Mouse (Mus musculus): Measurements from ENCODE around the gene Cd2bp2. TPM values are rescaled to one million over a fixed set of nuclear protein-coding genes. Genes with fewer than 3 reads are reported as not detected.

Cd2bp2 gene
- polyA plus RNA-seq, 1 experiment from 2014 or later = 59.5 TPM

GRCm38 (mm10) chr7:127223106-127223505 lies 27.3 kb upstream of the Cd2bp2 start:
- H3K4me2 ChIP-seq = no peak overlapping the region
- ATAC-seq (replicated peaks; ENCODE audit: low FRiP score) (no peak), DNase-seq (ENCODE audit: low spot score) (no peak)
- no peaks in the 10 kb centered on the region for H3K36me3 ChIP-seq (ENCODE audit: control insufficient read depth, insufficient read depth, low read length)
- no peak overlapping the region for H3K4me3 ChIP-seq (ENCODE audit: low read depth, low read length)
- H3K27ac ChIP-seq (ENCODE audit: low read depth, low read length) = no peak overlapping the region
- WGBS = 91% methylated on average over 3 of the region's 3 CpGs
- no peaks in the 10 kb centered on the region for H3K27me3 ChIP-seq (replicated peaks; ENCODE audit: control insufficient read depth, insufficient read depth, low read length)
- no peaks in the 10 kb centered on the region for H3K9me3 ChIP-seq (ENCODE audit: control insufficient read depth, low read length)
- H3K4me1 ChIP-seq (replicated peaks; ENCODE audit: control insufficient read depth, insufficient read depth, low read length) = peaks cover 33% of the 10 kb centered on the region
- H3K9ac ChIP-seq (ENCODE audit: low read depth, low read length) = no peak overlapping the region

GRCm38 (mm10) chr7:127220440-127220839 lies 24.6 kb upstream of the Cd2bp2 start:
- Histone ChIP-seq H3K9me3 (ENCODE audit: control insufficient read depth, low read length) (no peaks in the 10 kb centered on the region), H3K4me3 (ENCODE audit: low read depth, low read length) (no peak overlapping the region), H3K27ac (ENCODE audit: low read depth, low read length) (no peak overlapping the region), H3K36me3 (ENCODE audit: control insufficient read depth, insufficient read depth, low read length) (no peaks in the 10 kb centered on the region), H3K4me2 (no peak overlapping the region), H3K9ac (ENCODE audit: low read depth, low read length) (no peak overlapping the region), H3K27me3 (replicated peaks; ENCODE audit: control insufficient read depth, insufficient read depth, low read length) (no peaks in the 10 kb centered on the region), H3K4me1 (replicated peaks; ENCODE audit: control insufficient read depth, insufficient read depth, low read length) (peaks cover 34% of the 10 kb centered on the region)
- DNase-seq (ENCODE audit: low spot score) (no peak), ATAC-seq (replicated peaks; ENCODE audit: low FRiP score) (no peak)
- 68% methylated on average over 6 of the region's 6 CpGs for WGBS

GRCm38 (mm10) chr7:127218670-127219069 lies 22.8 kb upstream of the Cd2bp2 start:
- Histone ChIP-seq H3K4me2 (peak overlapping the region; percentile 53; the same call in 1 of the 2 replicates), H3K27me3 (replicated peaks; ENCODE audit: control insufficient read depth, insufficient read depth, low read length) (no peaks in the 10 kb centered on the region; the same call in 1 of the 2 replicates), H3K9ac (ENCODE audit: low read depth, low read length) (peak overlapping the region; percentile 49; the same call in 1 of the 2 replicates), H3K4me3 (ENCODE audit: low read depth, low read length) (no peak overlapping the region), H3K4me1 (replicated peaks; ENCODE audit: control insufficient read depth, insufficient read depth, low read length) (peaks cover 35% of the 10 kb centered on the region), H3K36me3 (ENCODE audit: control insufficient read depth, insufficient read depth, low read length) (no peaks in the 10 kb centered on the region), H3K9me3 (ENCODE audit: control insufficient read depth, low read length) (no peaks in the 10 kb centered on the region), H3K27ac (ENCODE audit: low read depth, low read length) (peak overlapping the region; percentile 73)
- WGBS = 48% methylated on average over 4 of the region's 4 CpGs
- ATAC-seq (replicated peaks; ENCODE audit: low FRiP score) (peak; percentile 42), DNase-seq (ENCODE audit: low spot score) (no peak)

GRCm38 (mm10) chr7:127217901-127218642 lies 22.2 kb upstream of the Cd2bp2 start:
- WGBS = 51% methylated on average over 10 of the region's 10 CpGs
- H3K4me1 ChIP-seq (replicated peaks; ENCODE audit: control insufficient read depth, insufficient read depth, low read length) = peaks cover 35% of the 10 kb centered on the region
- 0 out of 2 replicates have a peak, but pooled peaks have one; percentile 3 for ATAC-seq (replicated peaks; ENCODE audit: low FRiP score)
- no peaks in the 10 kb centered on the region for H3K9me3 ChIP-seq (ENCODE audit: control insufficient read depth, low read length)
- H3K27me3 ChIP-seq (replicated peaks; ENCODE audit: control insufficient read depth, insufficient read depth, low read length) = no peaks in the 10 kb centered on the region; the same call in 1 of the 2 replicates
- peak overlapping the region; percentile 5; the same call in 1 of the 2 replicates for H3K4me3 ChIP-seq (ENCODE audit: low read depth, low read length)
- H3K9ac ChIP-seq (ENCODE audit: low read depth, low read length) = peak overlapping the region; percentile 49
- H3K36me3 ChIP-seq (ENCODE audit: control insufficient read depth, insufficient read depth, low read length) = no peaks in the 10 kb centered on the region
- no peak for DNase-seq (ENCODE audit: low spot score)
- H3K4me2 ChIP-seq = peak overlapping the region; percentile 53
- H3K27ac ChIP-seq (ENCODE audit: low read depth, low read length) = peak overlapping the region; percentile 73

- ATAC-seq (replicated peaks; ENCODE audit: low FRiP score) = no peak
- Histone ChIP-seq H3K9me3 (ENCODE audit: control insufficient read depth, low read length) (no peaks in the 10 kb centered on the region), H3K27ac (ENCODE audit: low read depth, low read length) (peak overlapping the region; percentile 73), H3K4me3 (ENCODE audit: low read depth, low read length) (0 out of 2 replicates have a peak overlapping the region, but pooled peaks have one; percentile 5), H3K9ac (ENCODE audit: low read depth, low read length) (peak overlapping the region; percentile 49; the same call in 1 of the 2 replicates), H3K4me2 (peak overlapping the region; percentile 53), H3K36me3 (ENCODE audit: control insufficient read depth, insufficient read depth, low read length) (no peaks in the 10 kb centered on the region), H3K27me3 (replicated peaks; ENCODE audit: control insufficient read depth, insufficient read depth, low read length) (no peaks in the 10 kb centered on the region; the same call in 1 of the 2 replicates), H3K4me1 (replicated peaks; ENCODE audit: control insufficient read depth, insufficient read depth, low read length) (peaks cover 35% of the 10 kb centered on the region)
- no peak for DNase-seq (ENCODE audit: low spot score)
- WGBS = 73% methylated on average over 6 of the region's 6 CpGs
Measured at GRCm38 (mm10) chr7:127217475-127217874, 21.6 kb upstream of the Cd2bp2 start.

- peaks cover 35% of the 10 kb centered on the region for H3K4me1 ChIP-seq (replicated peaks; ENCODE audit: control insufficient read depth, insufficient read depth, low read length)
- 88% methylated on average over 5 of the region's 5 CpGs for WGBS
- DNase-seq (ENCODE audit: low spot score) (no peak), ATAC-seq (replicated peaks; ENCODE audit: low FRiP score) (no peak)
- H3K27me3 ChIP-seq (replicated peaks; ENCODE audit: control insufficient read depth, insufficient read depth, low read length) = no peaks in the 10 kb centered on the region; the same call in 1 of the 2 replicates
- H3K4me3 ChIP-seq (ENCODE audit: low read depth, low read length) = no peak overlapping the region
- H3K36me3 ChIP-seq (ENCODE audit: control insufficient read depth, insufficient read depth, low read length) = no peaks in the 10 kb centered on the region
- H3K9ac ChIP-seq (ENCODE audit: low read depth, low read length) = no peak overlapping the region
- no peak overlapping the region for H3K27ac ChIP-seq (ENCODE audit: low read depth, low read length)
- no peaks in the 10 kb centered on the region for H3K9me3 ChIP-seq (ENCODE audit: control insufficient read depth, low read length)
- no peak overlapping the region for H3K4me2 ChIP-seq
Measured at GRCm38 (mm10) chr7:127216307-127216706, 20.5 kb upstream of the Cd2bp2 start.

GRCm38 (mm10) chr7:127214981-127215871 lies 19.4 kb upstream of the Cd2bp2 start:
- H3K36me3 ChIP-seq (ENCODE audit: control insufficient read depth, insufficient read depth, low read length) = no peaks in the 10 kb centered on the region
- 0 out of 2 replicates have a peak overlapping the region, but pooled peaks have one; percentile 39 for H3K9ac ChIP-seq (ENCODE audit: low read depth, low read length)
- H3K9me3 ChIP-seq (ENCODE audit: control insufficient read depth, low read length) = no peaks in the 10 kb centered on the region
- ATAC-seq (replicated peaks; ENCODE audit: low FRiP score) = peak; percentile 56
- H3K4me1 ChIP-seq (replicated peaks; ENCODE audit: control insufficient read depth, insufficient read depth, low read length) = peaks cover 35% of the 10 kb centered on the region
- WGBS = 24% methylated on average over 33 of the region's 33 CpGs
- peak overlapping the region; percentile 58 for H3K4me2 ChIP-seq
- peak; percentile 67 for DNase-seq (ENCODE audit: low spot score)
- H3K27me3 ChIP-seq (replicated peaks; ENCODE audit: control insufficient read depth, insufficient read depth, low read length) = no peaks in the 10 kb centered on the region; the same call in 1 of the 2 replicates
- peak overlapping the region; percentile 31 for H3K4me3 ChIP-seq (ENCODE audit: low read depth, low read length)
- no peak overlapping the region for H3K27ac ChIP-seq (ENCODE audit: low read depth, low read length)

- H3K4me1 ChIP-seq (replicated peaks; ENCODE audit: control insufficient read depth, insufficient read depth, low read length) = peaks cover 40% of the 10 kb centered on the region
- no peak overlapping the region for H3K9ac ChIP-seq (ENCODE audit: low read depth, low read length)
- H3K36me3 ChIP-seq (ENCODE audit: control insufficient read depth, insufficient read depth, low read length) = no peaks in the 10 kb centered on the region
- H3K9me3 ChIP-seq (ENCODE audit: control insufficient read depth, low read length) = no peaks in the 10 kb centered on the region
- DNase-seq (ENCODE audit: low spot score) (no peak), ATAC-seq (replicated peaks; ENCODE audit: low FRiP score) (no peak)
- no peak overlapping the region for H3K27ac ChIP-seq (ENCODE audit: low read depth, low read length)
- no peaks in the 10 kb centered on the region; the same call in 1 of the 2 replicates for H3K27me3 ChIP-seq (replicated peaks; ENCODE audit: control insufficient read depth, insufficient read depth, low read length)
- H3K4me2 ChIP-seq = peak overlapping the region; percentile 58
- H3K4me3 ChIP-seq (ENCODE audit: low read depth, low read length) = no peak overlapping the region; the same call in 1 of the 2 replicates
- 50% methylated on average over 21 of the region's 21 CpGs for WGBS
Measured at GRCm38 (mm10) chr7:127214521-127214920, 18.7 kb upstream of the Cd2bp2 start.
